Mouse (Mus musculus): ENCODE results near the gene Tmem86a. TPM values are rescaled to one million over a fixed set of nuclear protein-coding genes. Genes with fewer than 3 reads are reported as not detected.
A peak's percentile ranks its signal among the peaks of the same experiment; 100 is the strongest.

Gene Tmem86a
- total and polyA plus RNA-seq, 3 experiments: 0.30 to 2.0 (median 0.82) TPM

DNA sequence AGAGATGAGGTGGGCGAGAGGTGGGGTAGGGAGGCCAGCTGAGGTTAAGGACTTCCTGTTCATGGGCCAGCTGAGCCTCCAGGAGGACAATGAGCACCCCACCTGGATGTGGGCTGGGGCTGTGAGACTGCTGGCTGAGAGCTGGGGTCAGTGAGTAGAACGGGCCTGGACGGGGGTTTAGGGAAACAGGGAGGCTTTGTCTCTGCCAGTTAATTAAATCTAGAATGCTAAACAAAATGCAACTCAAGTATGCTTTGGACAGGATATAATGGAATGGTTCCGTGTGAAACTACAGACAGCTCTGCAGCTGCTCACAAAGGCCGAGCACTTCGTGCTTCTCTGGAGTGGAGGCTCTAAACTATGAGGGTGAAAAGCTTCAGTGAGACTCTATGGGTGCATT lies 50.2 kb downstream of the Tmem86a start:
- H3K36me3 ChIP-seq (replicated peaks in 1 of 2; ENCODE audit: control insufficient read depth in 1 of 2, insufficient read depth in 1 of 2, low read length in 1 of 2): no peaks in the 10 kb centered on the region
- H3K79me2 ChIP-seq (replicated peaks; ENCODE audit: control insufficient read depth, extremely low read depth, insufficient read depth, poor library complexity, severe bottlenecking): no peaks in the 10 kb centered on the region
- H3K27me3 ChIP-seq (replicated peaks): no peaks in the 10 kb centered on the region
- H3K4me1 ChIP-seq (ENCODE audit: control insufficient read depth in 1 of 2, insufficient read depth in 2 of 2): peaks cover 5 to 64% of the 10 kb centered on the region in 2 experiments; a peak in 3 of 4 replicates
- no peak overlapping the region for H3K4me2 ChIP-seq (ENCODE audit: insufficient read depth, low read depth, poor library complexity, severe bottlenecking)
- no peak overlapping the region for H3K4me3 ChIP-seq (replicated peaks in 1 of 3; ENCODE audit: low read depth in 2 of 3, low read length in 2 of 3, poor library complexity in 1 of 3)
- H3K27ac ChIP-seq (ENCODE audit: insufficient read depth, low read depth): no peak overlapping the region
- in situ Hi-C loops (cut with MboI; ENCODE audit: low pct_ligation_motif_present, low pct_unique_long_range_greater_than_20kb, low sequenced_read_pairs) (no loop called here), dilution Hi-C loops (cut with MboI; ENCODE audit: extremely low pct_ligation_motif_present, extremely low pct_unique_long_range_greater_than_20kb, low sequenced_read_pairs) (no loop called here)
- no peak for DNase-seq (ENCODE audit: extremely low read depth)
- TF ChIP-seq ELF1 (IDR thresholded peaks at IDR 0.05; ENCODE audit: low read depth, low read length) (no peak), CHD2 (IDR thresholded peaks at IDR 0.05; ENCODE audit: low read length) (no peak), MYC (IDR thresholded peaks at IDR 0.05; ENCODE audit: low read depth, low read length) (no peak), MXI1 (IDR thresholded peaks at IDR 0.05; ENCODE audit: low read depth, low read length) (no peak), MEF2A (IDR thresholded peaks at IDR 0.05; ENCODE audit: borderline replicate concordance, low read depth, low read length) (no peak), SMC3 (IDR thresholded peaks at IDR 0.05; ENCODE audit: low read depth, low read length) (no peak), ZNF384 (IDR thresholded peaks at IDR 0.05; ENCODE audit: low read depth, low read length) (no peak), USF1 (IDR thresholded peaks at IDR 0.05; ENCODE audit: low read depth, low read length) (no peak), POLR2AphosphoS2 (IDR thresholded peaks at IDR 0.05; ENCODE audit: low read depth, low read length) (no peak), IRF4 (IDR thresholded peaks at IDR 0.05; ENCODE audit: low read depth, low read length) (no peak)
- no peaks in the 10 kb centered on the region for H3K9me3 ChIP-seq (replicated peaks; ENCODE audit: low read length)
- H3K9ac ChIP-seq (ENCODE audit: insufficient read depth, low read depth): no peak overlapping the region

DNA sequence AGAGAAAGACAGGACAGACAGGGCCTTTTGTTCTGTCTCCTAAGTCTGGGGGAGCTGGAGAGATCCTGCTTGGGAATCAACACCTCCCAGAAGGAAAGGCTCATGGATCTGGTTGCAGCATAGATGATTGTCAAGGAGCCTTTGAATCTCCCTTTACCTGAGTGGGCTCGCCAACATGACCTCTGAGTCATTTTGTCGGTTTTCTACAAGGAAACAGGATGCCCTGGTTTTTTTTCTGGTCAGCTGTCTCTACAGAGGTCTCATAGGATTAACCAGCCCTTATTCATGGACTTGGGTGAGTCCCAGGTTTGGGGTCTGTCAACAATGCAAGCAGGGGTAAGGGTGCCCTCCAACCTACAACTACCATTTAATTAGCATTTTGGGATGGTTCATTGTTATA lies 52.6 kb downstream of the Tmem86a start:
- H3K9ac ChIP-seq (ENCODE audit: insufficient read depth, low read depth): no peak overlapping the region; the same call in 1 of the 2 replicates
- dilution Hi-C loops (cut with MboI; ENCODE audit: extremely low pct_ligation_motif_present, extremely low pct_unique_long_range_greater_than_20kb, low sequenced_read_pairs): no loop called here
- peak; percentile 18 for DNase-seq (ENCODE audit: extremely low read depth)
- no peaks in the 10 kb centered on the region for H3K79me2 ChIP-seq (replicated peaks; ENCODE audit: control insufficient read depth, extremely low read depth, insufficient read depth, poor library complexity, severe bottlenecking)
- no peak overlapping the region for H3K27ac ChIP-seq (ENCODE audit: insufficient read depth, low read depth)
- no peaks in the 10 kb centered on the region for H3K27me3 ChIP-seq (replicated peaks)
- TF ChIP-seq SMC3 (IDR thresholded peaks at IDR 0.05; ENCODE audit: low read depth, low read length): no peak
- no peak for TF ChIP-seq JUN (IDR thresholded peaks at IDR 0.05; ENCODE audit: insufficient read depth, low read depth, low read length)
- TF ChIP-seq USF1 (IDR thresholded peaks at IDR 0.05; ENCODE audit: low read depth, low read length): no peak
- no peak for TF ChIP-seq ZKSCAN1 (IDR thresholded peaks at IDR 0.05; ENCODE audit: borderline replicate concordance, low read depth, low read length)
- no peak for TF ChIP-seq ELF1 (IDR thresholded peaks at IDR 0.05; ENCODE audit: low read depth, low read length)
- peak; percentile 41; the same call in 1 of the 2 replicates for TF ChIP-seq IRF4 (IDR thresholded peaks at IDR 0.05; ENCODE audit: low read depth, low read length)
- no peak for TF ChIP-seq CHD1 (IDR thresholded peaks at IDR 0.05; ENCODE audit: low read depth, low read length)
- TF ChIP-seq MXI1 (IDR thresholded peaks at IDR 0.05; ENCODE audit: low read depth, low read length): no peak
- TF ChIP-seq EP300 (IDR thresholded peaks at IDR 0.05; ENCODE audit: low read length): peak; percentile 51
- no peak for TF ChIP-seq GABPA (IDR thresholded peaks at IDR 0.05; ENCODE audit: insufficient replicate concordance, low read depth, low read length)
- no peak for TF ChIP-seq BHLHE40 (IDR thresholded peaks at IDR 0.05; ENCODE audit: low read depth, low read length)
- no peak for TF ChIP-seq USF2 (conservative IDR thresholded peaks at IDR 0.05; ENCODE audit: low read depth, low read length)
- TF ChIP-seq CHD2 (IDR thresholded peaks at IDR 0.05; ENCODE audit: low read length): no peak
- no peak for TF ChIP-seq CTCF (conservative IDR thresholded peaks at IDR 0.05 in 1 of 2, IDR thresholded peaks at IDR 0.05 in 1 of 2; ENCODE audit: low read depth in 2 of 2, low read length in 2 of 2)
- TF ChIP-seq RCOR1 (conservative IDR thresholded peaks at IDR 0.05; ENCODE audit: low read depth, low read length): no peak
- TF ChIP-seq NELFE (IDR thresholded peaks at IDR 0.05; ENCODE audit: low read depth, low read length): no peak
- peak; percentile 91 for TF ChIP-seq ZNF384 (IDR thresholded peaks at IDR 0.05; ENCODE audit: low read depth, low read length)
- in situ Hi-C loops (cut with MboI; ENCODE audit: low pct_ligation_motif_present, low pct_unique_long_range_greater_than_20kb, low sequenced_read_pairs): no loop called here
- no peaks in the 10 kb centered on the region for H3K9me3 ChIP-seq (replicated peaks; ENCODE audit: low read length)
- peak overlapping the region; percentile 57; the same call in 1 of the 2 replicates for H3K4me2 ChIP-seq (ENCODE audit: insufficient read depth, low read depth, poor library complexity, severe bottlenecking)
- H3K4me3 ChIP-seq (replicated peaks in 1 of 3; ENCODE audit: low read depth in 2 of 3, low read length in 2 of 3, poor library complexity in 1 of 3): no peak overlapping the region
- H3K36me3 ChIP-seq (replicated peaks in 1 of 2; ENCODE audit: control insufficient read depth in 1 of 2, insufficient read depth in 1 of 2, low read length in 1 of 2): no peaks in the 10 kb centered on the region
- peaks cover 3 to 58% of the 10 kb centered on the region in 2 experiments; a peak in 3 of 4 replicates for H3K4me1 ChIP-seq (ENCODE audit: control insufficient read depth in 1 of 2, insufficient read depth in 2 of 2)

All from CH12.LX (cell line).